Mouse (Mus musculus): ENCODE data around the gene Zbed4. TPM values are rescaled to one million over a fixed set of nuclear protein-coding genes. Genes with fewer than 3 reads are reported as not detected.

Zbed4 gene
- polyA plus RNA-seq, 1 experiment from 2014 or later = 14.1 TPM

DNA sequence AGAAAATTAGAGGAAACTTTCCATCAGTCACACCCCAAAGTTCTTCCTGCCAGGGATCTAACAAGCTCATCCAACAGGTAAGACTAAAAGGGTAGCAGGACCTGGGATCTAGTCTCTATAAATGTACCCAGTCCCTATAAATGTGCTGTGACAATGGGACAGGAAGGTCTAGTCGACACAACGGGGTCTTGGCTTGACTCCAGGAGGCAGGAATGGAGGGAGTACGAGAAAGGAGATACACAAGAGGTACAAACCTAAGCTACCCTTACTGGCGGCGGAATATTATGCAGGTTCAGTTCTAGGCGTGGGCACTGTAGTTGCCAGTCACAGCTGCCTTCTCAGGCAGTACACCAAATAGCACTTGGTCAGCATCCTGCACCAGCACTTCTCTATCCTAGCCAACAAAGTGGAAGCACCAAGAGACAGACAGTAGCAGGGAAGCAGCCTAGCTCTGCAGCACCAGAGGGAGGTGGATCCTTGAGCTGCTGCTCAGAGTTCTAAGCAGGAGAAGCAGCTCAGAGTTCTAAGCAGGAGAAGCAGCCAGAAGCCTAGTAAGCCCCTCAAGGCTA lies 37.4 kb upstream of the Zbed4 start:
- Histone ChIP-seq H3K36me3 (ENCODE audit: control insufficient read depth, insufficient read depth, low read length) (peaks cover 46% of the 10 kb centered on the region), H3K4me2 (ENCODE audit: low read depth, low read length) (no peak overlapping the region), H3K4me1 (ENCODE audit: control insufficient read depth, insufficient read depth, low read length) (no peaks in the 10 kb centered on the region), H3K9ac (ENCODE audit: low read length) (no peak overlapping the region), H3K27me3 (ENCODE audit: control insufficient read depth, insufficient read depth, low read length) (no peaks in the 10 kb centered on the region), H3K4me3 (replicated peaks; ENCODE audit: low read length) (no peak overlapping the region), H3K27ac (ENCODE audit: low read length) (no peak overlapping the region), H3K9me3 (replicated peaks; ENCODE audit: control insufficient read depth, low read length) (no peaks in the 10 kb centered on the region)
- no peak for ATAC-seq (ENCODE audit: insufficient read depth, low FRiP score)
- 80% methylated on average over 6 of the region's 6 CpGs for WGBS

DNA sequence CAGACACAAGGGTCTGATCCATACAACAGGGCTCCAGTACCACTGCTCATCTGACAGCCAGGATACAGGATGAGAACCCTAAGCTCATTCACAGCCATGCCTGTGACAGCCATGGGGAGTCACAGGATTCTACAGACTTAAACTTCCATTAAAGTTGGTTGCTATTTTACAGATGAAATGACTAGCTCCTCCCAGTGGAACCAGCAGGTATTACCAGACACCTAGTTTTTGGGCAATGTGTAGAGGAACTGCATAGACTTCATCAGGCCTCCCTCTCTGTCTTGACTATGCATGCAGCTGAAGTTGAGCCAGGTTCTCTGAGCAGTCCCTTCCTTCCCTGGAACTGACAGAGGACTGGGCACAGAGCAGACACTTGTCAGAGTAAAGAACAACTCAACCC lies 35.1 kb upstream of the Zbed4 start:
- Histone ChIP-seq H3K27ac (ENCODE audit: low read length) (no peak overlapping the region), H3K36me3 (ENCODE audit: control insufficient read depth, insufficient read depth, low read length) (peaks cover 45% of the 10 kb centered on the region)
- ATAC-seq (ENCODE audit: insufficient read depth, low FRiP score) = no peak

DNA sequence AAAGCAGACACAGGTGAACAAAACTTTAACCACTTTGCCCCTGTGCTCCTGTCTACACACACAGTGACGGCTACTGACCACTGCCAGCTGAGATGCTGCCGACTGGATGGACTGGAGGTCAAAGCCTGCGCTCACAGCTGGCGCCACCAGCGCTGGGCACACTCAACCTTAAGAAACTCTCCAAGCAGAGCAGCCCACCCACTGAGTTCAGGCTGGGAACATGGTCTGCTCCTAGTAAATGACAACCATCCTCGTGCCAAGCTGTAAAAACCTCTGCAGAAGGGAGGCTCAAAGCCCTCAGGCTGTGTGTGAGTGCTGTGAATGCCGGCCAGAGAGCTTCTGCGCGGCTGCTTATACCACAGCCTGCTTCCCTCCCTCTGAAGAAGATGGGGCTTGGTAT lies 34.2 kb upstream of the Zbed4 start:
- H3K27me3 ChIP-seq (ENCODE audit: control insufficient read depth, insufficient read depth, low read length) = no peaks in the 10 kb centered on the region
- no peak overlapping the region for H3K9ac ChIP-seq (ENCODE audit: low read length)
- no peak overlapping the region for H3K4me2 ChIP-seq (ENCODE audit: low read depth, low read length)
- no peak for ATAC-seq (ENCODE audit: insufficient read depth, low FRiP score)
- no peak overlapping the region for H3K4me3 ChIP-seq (replicated peaks; ENCODE audit: low read length)
- no peaks in the 10 kb centered on the region for H3K9me3 ChIP-seq (replicated peaks; ENCODE audit: control insufficient read depth, low read length)
- 74% methylated on average over 9 of the region's 9 CpGs for WGBS
- H3K36me3 ChIP-seq (ENCODE audit: control insufficient read depth, insufficient read depth, low read length) = peaks cover 42% of the 10 kb centered on the region
- no peaks in the 10 kb centered on the region for H3K4me1 ChIP-seq (ENCODE audit: control insufficient read depth, insufficient read depth, low read length)
- no peak overlapping the region for H3K27ac ChIP-seq (ENCODE audit: low read length)

More for the DNA sequence above, 35.1 kb upstream of the Zbed4 start:
- Histone ChIP-seq H3K27me3 (ENCODE audit: control insufficient read depth, insufficient read depth, low read length) (no peaks in the 10 kb centered on the region), H3K9ac (ENCODE audit: low read length) (no peak overlapping the region), H3K4me3 (replicated peaks; ENCODE audit: low read length) (no peak overlapping the region), H3K4me2 (ENCODE audit: low read depth, low read length) (no peak overlapping the region), H3K4me1 (ENCODE audit: control insufficient read depth, insufficient read depth, low read length) (no peaks in the 10 kb centered on the region), H3K9me3 (replicated peaks; ENCODE audit: control insufficient read depth, low read length) (no peaks in the 10 kb centered on the region)

DNA sequence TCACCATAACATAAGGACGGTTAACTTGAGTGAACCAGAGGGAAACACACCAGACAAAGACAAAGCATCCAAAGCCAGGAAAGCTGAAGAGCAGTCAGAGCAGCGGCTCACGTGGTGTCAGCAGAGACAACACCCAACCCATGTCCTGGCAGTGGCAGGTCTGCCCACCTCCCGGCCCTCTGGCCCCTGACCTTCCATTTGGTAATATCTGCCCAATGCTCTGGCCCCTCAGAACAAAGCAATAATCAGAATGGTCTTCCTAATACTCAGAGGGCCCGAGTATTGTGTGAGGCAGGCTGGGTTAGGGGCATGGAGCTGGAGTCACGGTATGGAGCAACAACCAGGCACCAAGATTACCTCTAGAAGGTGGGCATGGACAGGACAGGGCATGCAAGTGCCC lies 28.3 kb upstream of the Zbed4 start:
- H3K27me3 ChIP-seq (ENCODE audit: control insufficient read depth, insufficient read depth, low read length) = no peaks in the 10 kb centered on the region
- whole genome bisulfite sequencing = 77% methylated on average over 6 of the region's 6 CpGs

GRCm38 (mm10) chr15:88724311-88724710 lies 27.1 kb upstream of the Zbed4 start:
- no peaks in the 10 kb centered on the region for H3K27me3 ChIP-seq (ENCODE audit: control insufficient read depth, insufficient read depth, low read length)
- ATAC-seq (ENCODE audit: insufficient read depth, low FRiP score) = no peak
- no peak overlapping the region for H3K4me2 ChIP-seq (ENCODE audit: low read depth, low read length)
- H3K9ac ChIP-seq (ENCODE audit: low read length) = no peak overlapping the region
- H3K36me3 ChIP-seq (ENCODE audit: control insufficient read depth, insufficient read depth, low read length) = peaks cover 40% of the 10 kb centered on the region
- H3K4me1 ChIP-seq (ENCODE audit: control insufficient read depth, insufficient read depth, low read length) = no peaks in the 10 kb centered on the region
- H3K9me3 ChIP-seq (replicated peaks; ENCODE audit: control insufficient read depth, low read length) = no peaks in the 10 kb centered on the region
- no peak overlapping the region for H3K4me3 ChIP-seq (replicated peaks; ENCODE audit: low read length)
- no peak overlapping the region for H3K27ac ChIP-seq (ENCODE audit: low read length)
- 69% methylated on average over 7 of the region's 7 CpGs for WGBS

More for the DNA sequence above, 28.3 kb upstream of the Zbed4 start:
- H3K4me2 ChIP-seq (ENCODE audit: low read depth, low read length) = no peak overlapping the region
- ATAC-seq (ENCODE audit: insufficient read depth, low FRiP score) = no peak
- peaks cover 36% of the 10 kb centered on the region for H3K36me3 ChIP-seq (ENCODE audit: control insufficient read depth, insufficient read depth, low read length)
- no peaks in the 10 kb centered on the region for H3K9me3 ChIP-seq (replicated peaks; ENCODE audit: control insufficient read depth, low read length)
- H3K4me1 ChIP-seq (ENCODE audit: control insufficient read depth, insufficient read depth, low read length) = no peaks in the 10 kb centered on the region
- no peak overlapping the region for H3K9ac ChIP-seq (ENCODE audit: low read length)
- no peak overlapping the region for H3K27ac ChIP-seq (ENCODE audit: low read length)
- H3K4me3 ChIP-seq (replicated peaks; ENCODE audit: low read length) = no peak overlapping the region

- peak; percentile 47; the same call in 1 of the 2 replicates for ATAC-seq (ENCODE audit: insufficient read depth, low FRiP score)
- peaks cover 43% of the 10 kb centered on the region for H3K36me3 ChIP-seq (ENCODE audit: control insufficient read depth, insufficient read depth, low read length)
- 74% methylated on average over 5 of the region's 5 CpGs for WGBS
These were observed 26.4 kb upstream of the Zbed4 start for GRCm38 (mm10) chr15:88725036-88725435.

GRCm38 (mm10) chr15:88727204-88727603 lies 24.3 kb upstream of the Zbed4 start:
- Histone ChIP-seq H3K4me2 (ENCODE audit: low read depth, low read length) (no peak overlapping the region), H3K27ac (ENCODE audit: low read length) (peak overlapping the region; percentile 14; the same call in 1 of the 2 replicates), H3K4me3 (replicated peaks; ENCODE audit: low read length) (no peak overlapping the region), H3K27me3 (ENCODE audit: control insufficient read depth, insufficient read depth, low read length) (no peaks in the 10 kb centered on the region), H3K4me1 (ENCODE audit: control insufficient read depth, insufficient read depth, low read length) (peaks cover 18% of the 10 kb centered on the region), H3K36me3 (ENCODE audit: control insufficient read depth, insufficient read depth, low read length) (peaks cover 37% of the 10 kb centered on the region), H3K9me3 (replicated peaks; ENCODE audit: control insufficient read depth, low read length) (no peaks in the 10 kb centered on the region), H3K9ac (ENCODE audit: low read length) (no peak overlapping the region)
- no peak for ATAC-seq (ENCODE audit: insufficient read depth, low FRiP score)
- WGBS = 77% methylated on average over 3 of the region's 3 CpGs

More at GRCm38 (mm10) chr15:88725036-88725435, 26.4 kb upstream of the Zbed4 start:
- H3K4me2 ChIP-seq (ENCODE audit: low read depth, low read length) = no peak overlapping the region
- no peaks in the 10 kb centered on the region for H3K4me1 ChIP-seq (ENCODE audit: control insufficient read depth, insufficient read depth, low read length)
- no peaks in the 10 kb centered on the region for H3K9me3 ChIP-seq (replicated peaks; ENCODE audit: control insufficient read depth, low read length)
- H3K9ac ChIP-seq (ENCODE audit: low read length) = no peak overlapping the region
- H3K4me3 ChIP-seq (replicated peaks; ENCODE audit: low read length) = no peak overlapping the region
- H3K27me3 ChIP-seq (ENCODE audit: control insufficient read depth, insufficient read depth, low read length) = no peaks in the 10 kb centered on the region
- no peak overlapping the region for H3K27ac ChIP-seq (ENCODE audit: low read length)

DNA sequence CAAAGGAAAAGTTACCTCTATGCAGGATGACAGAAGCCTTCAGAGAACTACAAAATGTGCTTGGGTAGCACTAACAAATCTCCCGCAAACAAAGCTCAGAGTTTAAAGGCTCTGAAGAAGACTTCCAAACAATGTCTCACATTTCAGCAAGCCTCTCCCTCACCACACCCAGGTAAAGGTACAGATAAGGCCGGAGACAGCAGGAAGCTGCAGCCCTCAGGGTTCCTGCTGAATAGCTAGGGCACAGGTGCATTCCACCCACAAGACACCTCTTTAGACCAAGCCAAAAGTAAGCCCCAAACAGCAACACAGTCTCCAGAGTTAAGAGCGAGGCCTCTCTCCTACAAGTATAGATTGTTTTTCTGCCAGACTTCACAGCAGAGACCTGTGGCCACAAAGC lies 20.7 kb upstream of the Zbed4 start:
- H3K4me1 ChIP-seq (ENCODE audit: control insufficient read depth, insufficient read depth, low read length) = peaks cover 28% of the 10 kb centered on the region
- H3K36me3 ChIP-seq (ENCODE audit: control insufficient read depth, insufficient read depth, low read length) = peaks cover 27% of the 10 kb centered on the region
- no peaks in the 10 kb centered on the region for H3K9me3 ChIP-seq (replicated peaks; ENCODE audit: control insufficient read depth, low read length)
- no peak overlapping the region for H3K27ac ChIP-seq (ENCODE audit: low read length)
- no peak overlapping the region for H3K9ac ChIP-seq (ENCODE audit: low read length)
- H3K4me2 ChIP-seq (ENCODE audit: low read depth, low read length) = no peak overlapping the region
- 57% methylated on average over 3 of the region's 3 CpGs for WGBS
- H3K27me3 ChIP-seq (ENCODE audit: control insufficient read depth, insufficient read depth, low read length) = no peaks in the 10 kb centered on the region
- no peak for ATAC-seq (ENCODE audit: insufficient read depth, low FRiP score)
- no peak overlapping the region for H3K4me3 ChIP-seq (replicated peaks; ENCODE audit: low read length)

DNA sequence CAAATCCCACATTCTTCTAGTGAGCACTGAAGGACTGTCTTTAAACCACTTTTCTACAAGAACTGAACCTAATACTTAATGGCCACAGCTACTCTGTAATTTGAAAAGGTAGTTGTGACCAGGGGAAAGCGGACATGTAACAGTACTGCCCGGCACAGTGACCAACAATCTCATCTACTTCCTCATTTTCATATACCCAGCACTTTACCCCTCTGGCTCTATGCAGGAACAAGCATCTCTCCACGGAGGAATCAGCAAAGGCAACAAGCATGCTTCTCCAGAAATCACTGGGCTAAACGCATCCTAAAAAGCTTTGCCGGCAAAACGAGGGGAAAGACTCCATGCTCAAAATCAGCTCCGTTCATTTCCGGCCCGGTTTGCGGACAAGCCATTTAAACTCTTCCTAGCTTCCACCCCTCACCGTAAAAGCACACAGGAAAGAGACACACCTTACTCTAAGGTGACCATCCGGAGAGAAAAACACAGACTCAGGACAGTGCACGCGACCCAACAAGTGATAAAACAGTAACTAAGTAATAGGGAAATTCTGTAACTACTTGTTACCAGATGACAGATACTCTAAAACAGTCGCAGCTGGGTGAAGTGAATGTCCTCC lies 18.9 kb upstream of the Zbed4 start:
- peak overlapping the region; percentile 94 for H3K4me3 ChIP-seq (replicated peaks; ENCODE audit: low read length)
- peak overlapping the region; percentile 97 for H3K9ac ChIP-seq (ENCODE audit: low read length)
- peaks cover 28% of the 10 kb centered on the region for H3K4me1 ChIP-seq (ENCODE audit: control insufficient read depth, insufficient read depth, low read length)
- 10% methylated on average over 15 of the region's 15 CpGs for WGBS
- H3K27ac ChIP-seq (ENCODE audit: low read length) = peak overlapping the region; percentile 90; the same call in 1 of the 2 replicates
- H3K27me3 ChIP-seq (ENCODE audit: control insufficient read depth, insufficient read depth, low read length) = no peaks in the 10 kb centered on the region
- no peaks in the 10 kb centered on the region for H3K9me3 ChIP-seq (replicated peaks; ENCODE audit: control insufficient read depth, low read length)
- no peak for ATAC-seq (ENCODE audit: insufficient read depth, low FRiP score)
- peak overlapping the region; percentile 76 for H3K4me2 ChIP-seq (ENCODE audit: low read depth, low read length)
- peaks cover 17% of the 10 kb centered on the region for H3K36me3 ChIP-seq (ENCODE audit: control insufficient read depth, insufficient read depth, low read length)
